Mouse (Mus musculus): ENCODE data around the gene Cers1.

- TF ChIP-seq TAL1 (IDR thresholded peaks at IDR 0.05; ENCODE audit: low read length): no peak
- no peak for TF ChIP-seq GATA1 (IDR thresholded peaks at IDR 0.05; ENCODE audit: low read length)
These were observed 28.7 kb downstream of the Cers1 start for GRCm38 (mm10) chr8:70344279-70344678.
